Mouse (Mus musculus) intestine, embryonic 14.5 days (tissue): ENCODE measurements around the gene Lrrc66. TPM values are rescaled to one million over a fixed set of nuclear protein-coding genes. Genes with fewer than 3 reads are reported as not detected.

Source experiments
- ATAC-seq: fragments of 200-750 bp; cut with Nextera tagmentation; replicated peaks from 2 replicates; pipeline ENCODE4 v1.8.0; 2017; ENCODE audit warnings: low read depth, moderate number of reproducible peaks, moderate TSS enrichment, moderate library complexity; ENCODE audit not compliant: low FRiP score, low TSS enrichment
- DNase-seq: peaks from one replicate; pipeline ENCODE4 v3.0.0-alpha.2; 2018; ENCODE audit warnings: low spot score
- H3K27ac ChIP-seq: fragments of 300-500 bp; sonication (generic); 2 replicates; pipeline ENCODE4 v1.5.1; 2014; ENCODE audit warnings: low read depth, mild to moderate bottlenecking, control low read depth
- H3K27me3 ChIP-seq: fragments of 300-500 bp; sonication (generic); replicated peaks from 2 replicates; pipeline ENCODE4 v1.6.1; 2014; ENCODE audit warnings: low read length, control low read depth; ENCODE audit not compliant: control insufficient read depth, insufficient read depth
- H3K36me3 ChIP-seq: fragments of 300-500 bp; sonication (generic); 2 replicates; pipeline ENCODE4 v1.6.1; 2014; ENCODE audit warnings: low read length, control low read depth; ENCODE audit not compliant: control insufficient read depth, insufficient read depth
- H3K4me1 ChIP-seq: fragments of 300-500 bp; sonication (generic); replicated peaks from 2 replicates; pipeline ENCODE4 v1.6.1; 2014; ENCODE audit warnings: low read length, control low read depth, mixed read lengths; ENCODE audit not compliant: control insufficient read depth, insufficient read depth
- H3K4me2 ChIP-seq: fragments of 300-500 bp; sonication (generic); 2 replicates; pipeline ENCODE4 v1.6.1; 2014; ENCODE audit warnings: low read length
- H3K4me3 ChIP-seq: fragments of 300-500 bp; sonication (generic); 2 replicates; pipeline ENCODE4 v1.5.1; 2014; ENCODE audit warnings: low read depth, low read length, control low read depth, mixed read lengths
- H3K9ac ChIP-seq: fragments of 300-500 bp; sonication (generic); 2 replicates; pipeline ENCODE4 v1.6.1; 2014; ENCODE audit warnings: mild to moderate bottlenecking, low read length
- H3K9me3 ChIP-seq: fragments of 300-500 bp; sonication (generic); 2 replicates; pipeline ENCODE4 v1.6.1; 2016; ENCODE audit warnings: low read length, control low read depth; ENCODE audit not compliant: control insufficient read depth
- WGBS: fragments of 180-500 bp; shearing (Covaris S2); extraction: QIAGEN DNeasy Blood & Tissue Kit; methylation state at CpG from one replicate; pipeline ENCODE4 v1.1.7; 2014; 5-methylcytosine and 5-hydroxymethylcytosine counted together
- polyA plus RNA-seq: library from polyadenylated mRNA; unstranded; fragments of >200 nt; fragmentation: Nextera tagmentation; extraction: Ambion mirVana; gene quantifications from 2 replicates; pipeline ENCODE4 v1.2.1, GENCODE M21; 2014

Lrrc66 gene
- polyA plus RNA-seq, 1 experiment from 2014 or later, result 1.1 TPM

GRCm38 (mm10) chr5:73650365-73650964 is 18.1 kb upstream of the Lrrc66 start:
- Histone ChIP-seq H3K9me3 (no peaks in the 10 kb centered on the region), H3K9ac (peak overlapping the region; percentile 37; the same call in 1 of the 2 replicates), H3K27ac (no peak overlapping the region), H3K4me3 (peak overlapping the region; percentile 50), H3K4me2 (peak overlapping the region; percentile 99), H3K4me1 (0 out of 2 replicates have a peak, but pooled peaks cover 10% of the 10 kb centered on the region), H3K27me3 (peaks cover 64% of the 10 kb centered on the region), H3K36me3 (no peaks in the 10 kb centered on the region)
- 1% methylated on average over 15 of the region's 15 CpGs for whole genome bisulfite sequencing
- DNase-seq (peak; percentile 69), ATAC-seq (no peak)

GRCm38 (mm10) chr5:73647261-73647900 is 15.1 kb upstream of the Lrrc66 start, which contains the start of gene Sgcb:
Gene Sgcb, minus strand, starts transcription at chr5:73647790.
- 0 out of 2 replicates have a peak, but pooled peaks cover 10% of the 10 kb centered on the region for H3K4me1 ChIP-seq
- WGBS, result 1% methylated on average over 62 of the region's 62 CpGs
- peaks cover 44% of the 10 kb centered on the region for H3K27me3 ChIP-seq
- H3K9me3 ChIP-seq, result no peaks in the 10 kb centered on the region
- peak within 1 kb of the TSS; percentile 78 for H3K4me3 ChIP-seq
- ATAC-seq (peak; percentile 73), DNase-seq (peak; percentile 86)
- H3K36me3 ChIP-seq, result no peaks in the 10 kb centered on the region; the same call in 1 of the 2 replicates
- no peak within 1 kb of the TSS for H3K27ac ChIP-seq
- H3K4me2 ChIP-seq, result peak within 1 kb of the TSS; percentile 53
- H3K9ac ChIP-seq, result peak within 1 kb of the TSS; percentile 44

GRCm38 (mm10) chr5:73642091-73642490 is 9.8 kb upstream of the Lrrc66 start:
- DNase-seq, result no peak
- 84% methylated on average over 4 of the region's 4 CpGs for WGBS
- Histone ChIP-seq H3K4me1 (no peaks in the 10 kb centered on the region), H3K9me3 (no peaks in the 10 kb centered on the region), H3K4me3 (no peak overlapping the region), H3K27ac (no peak overlapping the region), H3K4me2 (no peak overlapping the region), H3K36me3 (peaks cover 6% of the 10 kb centered on the region), H3K27me3 (no peaks in the 10 kb centered on the region), H3K9ac (no peak overlapping the region)
- no peak for ATAC-seq

GRCm38 (mm10) chr5:73641058-73641457 is 8.7 kb upstream of the Lrrc66 start:
- ATAC-seq (no peak), DNase-seq (no peak)
- Histone ChIP-seq H3K36me3 (peaks cover 6% of the 10 kb centered on the region), H3K27ac (no peak overlapping the region), H3K9me3 (no peaks in the 10 kb centered on the region), H3K4me2 (no peak overlapping the region), H3K4me3 (no peak overlapping the region), H3K4me1 (no peaks in the 10 kb centered on the region), H3K9ac (no peak overlapping the region), H3K27me3 (no peaks in the 10 kb centered on the region)
- WGBS, result 90% methylated on average over 3 of the region's 3 CpGs

- DNase-seq, result no peak
- peak; percentile 40; the same call in 1 of the 2 replicates for ATAC-seq
- H3K9ac ChIP-seq, result no peak overlapping the region
- no peak overlapping the region for H3K4me2 ChIP-seq
- no peaks in the 10 kb centered on the region for H3K4me1 ChIP-seq
- no peak overlapping the region for H3K27ac ChIP-seq
- peaks cover 25% of the 10 kb centered on the region for H3K36me3 ChIP-seq
- WGBS, result 40% methylated on average over 8 of the region's 8 CpGs
- peaks cover 6% of the 10 kb centered on the region for H3K9me3 ChIP-seq
- no peaks in the 10 kb centered on the region for H3K27me3 ChIP-seq
- H3K4me3 ChIP-seq, result no peak overlapping the region
Measured at GRCm38 (mm10) chr5:73637337-73638107, 5.2 kb upstream of the Lrrc66 start.

GRCm38 (mm10) chr5:73633141-73633540 is 815 bp upstream of the Lrrc66 start:
- Histone ChIP-seq H3K4me1 (no peaks in the 10 kb centered on the region), H3K27ac (no peak overlapping the region), H3K36me3 (peaks cover 19% of the 10 kb centered on the region), H3K4me2 (no peak overlapping the region), H3K27me3 (no peaks in the 10 kb centered on the region), H3K4me3 (no peak overlapping the region), H3K9ac (no peak overlapping the region), H3K9me3 (peaks cover 6% of the 10 kb centered on the region)
- 67% methylated on average over 8 of the region's 8 CpGs for WGBS
- ATAC-seq (no peak), DNase-seq (peak; percentile 76)

GRCm38 (mm10) chr5:73631001-73631558 is 1.2 kb downstream of the Lrrc66 start:
- Histone ChIP-seq H3K9me3 (peaks cover 6% of the 10 kb centered on the region), H3K9ac (no peak overlapping the region), H3K4me3 (no peak overlapping the region), H3K36me3 (peaks cover 19% of the 10 kb centered on the region), H3K4me1 (no peaks in the 10 kb centered on the region), H3K27me3 (no peaks in the 10 kb centered on the region), H3K27ac (no peak overlapping the region), H3K4me2 (no peak overlapping the region)
- WGBS, result 76% methylated on average over 10 of the region's 10 CpGs
- DNase-seq (no peak), ATAC-seq (no peak)

GRCm38 (mm10) chr5:73630141-73630540 is 2.2 kb downstream of the Lrrc66 start:
- Histone ChIP-seq H3K4me1 (no peaks in the 10 kb centered on the region), H3K9me3 (peaks cover 6% of the 10 kb centered on the region), H3K4me3 (no peak overlapping the region), H3K9ac (no peak overlapping the region), H3K4me2 (no peak overlapping the region), H3K36me3 (peaks cover 12% of the 10 kb centered on the region), H3K27me3 (no peaks in the 10 kb centered on the region), H3K27ac (no peak overlapping the region)
- no peak for DNase-seq
- ATAC-seq, result peak; percentile 71
- WGBS, result 68% methylated on average over 5 of the region's 5 CpGs
